Mouse (Mus musculus) activated CD4-positive, CD25-positive, alpha-beta regulatory T cell, adult 9 weeks (primary cell): Measurements from ENCODE around the gene Zc3hc1. TPM values are rescaled to one million over a fixed set of nuclear protein-coding genes. Genes with fewer than 3 reads are reported as not detected.

Experiments used
- polyA plus RNA-seq: library from polyadenylated mRNA; unstranded; fragments of 100-300 nt; shearing (Covaris generic); gene quantifications from one replicate; pipeline ENCODE4 v1.2.1, GENCODE M21; 2017

Zc3hc1 gene
- 32.9 TPM for polyA plus RNA-seq

GRCm38 (mm10) chr6:30390714-30391697, at the start of gene Zc3hc1:
Gene Zc3hc1, minus strand, starts transcription at chr6:30391028.

DNA sequence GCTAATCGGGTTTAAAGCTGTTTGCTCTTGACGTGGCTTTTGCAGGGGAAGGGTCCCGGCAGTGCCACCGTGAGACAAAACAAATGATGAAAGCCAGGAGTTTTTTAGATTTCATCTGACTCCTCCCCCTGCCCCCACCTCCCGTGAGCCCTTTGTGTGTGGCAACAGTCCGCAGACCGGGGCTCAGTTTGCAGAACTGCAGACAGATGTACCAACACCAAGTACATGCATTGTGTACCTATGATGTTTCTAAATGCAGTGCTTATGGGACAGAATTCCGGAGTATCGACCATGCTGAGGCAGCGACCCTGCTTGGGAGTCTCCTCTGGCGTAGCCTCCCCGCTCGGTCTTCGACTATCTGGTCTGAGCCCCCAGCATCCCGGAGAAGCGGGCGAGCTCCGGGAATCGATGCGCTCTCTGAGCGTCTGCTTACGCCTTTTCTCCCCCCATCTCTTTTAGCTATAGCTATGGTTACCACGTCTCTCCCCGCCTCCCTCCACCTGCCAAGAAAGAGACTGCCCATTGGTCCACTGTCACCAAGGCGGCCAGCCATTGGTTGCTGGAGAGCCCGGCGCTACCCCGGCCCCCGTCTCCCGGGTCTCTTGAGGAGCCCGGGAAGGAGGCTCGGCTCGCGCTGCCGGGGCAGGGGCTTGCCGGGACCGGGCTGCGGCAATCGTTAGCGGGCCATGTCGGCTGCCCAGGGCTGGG, 10.6 kb upstream of the Zc3hc1 start, which contains the start of gene Klhdc10:
TSS of gene Klhdc10 (plus strand) at position 561 of the 708 bp plus-strand sequence.

Other genes starting within 250 kb of the Zc3hc1 start
- gene Ube2h, start 86.5 kb downstream of the Zc3hc1 start, polyA plus RNA-seq: 71.9 TPM
- gene Klhdc10, start 10.8 kb upstream of the Zc3hc1 start, polyA plus RNA-seq: 2.0 TPM
- gene Tmem209, start 118.8 kb upstream of the Zc3hc1 start, polyA plus RNA-seq: 66.7 TPM
- not detected for gene Ssmem1, start 118.8 kb upstream of the Zc3hc1 start, polyA plus RNA-seq
- gene Cpa2, start 150.6 kb upstream of the Zc3hc1 start, polyA plus RNA-seq: 0.44 TPM
- not detected for gene Cpa4, start 177.3 kb upstream of the Zc3hc1 start, polyA plus RNA-seq
- not detected for gene Cpa5, start 220.0 kb upstream of the Zc3hc1 start, polyA plus RNA-seq
- gene Cpa1, start 248.2 kb upstream of the Zc3hc1 start, polyA plus RNA-seq: not detected